ENCODE assay signal across 12 mouse cellular contexts in the genomic region with DNA sequence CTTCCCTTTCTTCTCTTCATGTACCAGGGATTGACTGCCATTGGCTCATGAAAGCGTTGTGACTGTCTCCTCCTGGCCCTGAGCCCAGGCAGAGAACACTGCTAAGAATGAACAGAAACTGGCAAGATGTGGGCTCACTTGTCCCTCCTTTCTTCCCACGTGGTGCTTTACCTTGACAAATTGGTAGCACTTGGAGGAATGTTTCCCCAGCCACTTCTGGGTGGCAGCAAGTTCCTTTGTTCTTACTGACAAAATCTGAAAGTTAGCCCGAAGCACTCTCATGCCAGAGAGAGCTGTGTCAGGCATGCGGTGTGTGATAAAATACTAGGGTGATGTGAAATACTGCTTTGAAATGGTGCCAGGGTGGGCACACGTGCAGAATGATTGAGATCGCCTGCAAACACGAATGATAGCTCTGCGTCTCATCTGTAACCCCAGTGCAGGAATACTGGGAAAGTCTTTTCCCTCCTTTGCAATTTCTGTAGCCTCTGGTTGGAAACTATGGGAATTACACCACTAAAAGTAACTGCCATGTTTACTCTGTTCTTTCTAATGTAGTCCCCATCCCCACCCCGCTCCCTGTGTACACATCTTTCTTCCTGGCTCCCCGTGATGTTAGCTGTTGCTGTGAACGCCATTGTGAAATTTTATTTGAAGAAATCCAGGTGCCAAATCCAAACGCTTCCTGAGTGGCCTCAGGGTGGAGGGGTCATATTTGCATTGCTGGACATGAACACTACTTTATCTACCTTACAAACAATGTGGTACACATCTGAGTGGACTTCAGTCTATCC.
DNase-seq lines count a peak whose midpoint lies in the region; ATAC-seq and TF ChIP-seq lines count a peak whose summit lies in the region.
"Had no signal": no experiment of that assay in that cellular context is flagged by ENCODE, and none has a peak within 500 bp of the region (broad histone marks: within the 10 kb centered on the region; RNA-seq: fewer than 3 reads in every experiment).

No protein-coding gene starts in this region.

- no peak overlapping the region for H3K4me2 ChIP-seq in liver, embryonic 14.5 days (ENCODE audit: low read depth)
- H3K4me2 ChIP-seq: embryonic facial prominence, embryonic 13.5 days; midbrain, embryonic 12.5 days; stomach, embryonic 15.5 days had no signal

- no peak for TF ChIP-seq EP300 in liver, embryonic 14.5 days (IDR thresholded peaks at IDR 0.05; ENCODE audit: low read depth)

- H3K27me3 ChIP-seq in liver, embryonic 14.5 days (ENCODE audit: control insufficient read depth, insufficient read depth, low read length) = no peaks in the 10 kb centered on the region
- H3K27me3 ChIP-seq: embryonic facial prominence, embryonic 13.5 days; stomach, embryonic 15.5 days had no signal

- 0 out of 2 replicates have a peak, but pooled peaks have one; percentile 37 for ATAC-seq in liver, embryonic 14.5 days (ENCODE audit: insufficient read depth)

- H3K27ac ChIP-seq in layer of hippocampus, adult 2 months = no peak overlapping the region
- no peak overlapping the region for H3K27ac ChIP-seq in liver, embryonic 14.5 days
- H3K27ac ChIP-seq: embryonic facial prominence, embryonic 13.5 days; midbrain, embryonic 12.5 days; stomach, embryonic 15.5 days had no signal

- peaks cover 0 to 6% of the 10 kb centered on the region in 2 experiments; a peak in 2 of 4 replicates for H3K4me1 ChIP-seq in liver, embryonic 14.5 days (replicated peaks; ENCODE audit: control insufficient read depth in 2 of 2, insufficient read depth in 2 of 2, low read length in 1 of 2)
- H3K4me1 ChIP-seq: embryonic facial prominence, embryonic 13.5 days; midbrain, embryonic 12.5 days had no signal

- no peak overlapping the region for H3K9ac ChIP-seq in liver, embryonic 14.5 days (replicated peaks)
- H3K9ac ChIP-seq: embryonic facial prominence, embryonic 13.5 days; midbrain, embryonic 12.5 days; stomach, embryonic 15.5 days had no signal

- TF ChIP-seq CTCF in layer of hippocampus, adult 2 months (conservative IDR thresholded peaks at IDR 0.05) = no peak
- no peak for TF ChIP-seq CTCF in liver, embryonic 14.5 days (IDR thresholded peaks at IDR 0.05; ENCODE audit: low read depth)

- WGBS in liver, embryonic 14.5 days (ENCODE audit: insufficient replicate concordance) = 52% methylated on average over 12 of the region's 12 CpGs

- no peak overlapping the region for H3K4me3 ChIP-seq in layer of hippocampus, adult 2 months
- no peak overlapping the region for H3K4me3 ChIP-seq in liver, embryonic 14.5 days (ENCODE audit: insufficient read depth in 1 of 2, low read depth in 2 of 2, low read length in 2 of 2)
- H3K4me3 ChIP-seq: embryonic facial prominence, embryonic 13.5 days; midbrain, embryonic 12.5 days; stomach, embryonic 15.5 days had no signal

- no peaks in the 10 kb centered on the region for H3K36me3 ChIP-seq in liver, embryonic 14.5 days (replicated peaks; ENCODE audit: control insufficient read depth, insufficient read depth, low read depth)
- H3K36me3 ChIP-seq: embryonic facial prominence, embryonic 13.5 days; midbrain, embryonic 12.5 days; stomach, embryonic 15.5 days had no signal

- peak; percentile 8 to 15 for DNase-seq in layer of hippocampus, adult 2 months (ENCODE audit: low spot score in 2 of 2)
- DNase-seq in layer of hippocampus, adult 9-10 months (ENCODE audit: low spot score) = no peak
- DNase-seq in frontal cortex, postnatal 10 days (ENCODE audit: low spot score in 2 of 2) = peak; percentile 19 to 37
- DNase-seq in liver, embryonic 14.5 days (ENCODE audit: low read depth in 3 of 3, low spot score in 3 of 3) = peak in 1 of 3 experiments; percentile 7
- peak; percentile 43 for DNase-seq in right cerebral cortex, postnatal 14 days
- no peak for DNase-seq in testis, postnatal 14 days (ENCODE audit: low spot score)
- DNase-seq in cerebellum, adult 9-11 months = no peak
- no peak for DNase-seq in kidney, adult 9 months
- DNase-seq: kidney, postnatal 14 days had no signal

- H3K9me3 ChIP-seq in liver, embryonic 14.5 days (ENCODE audit: control insufficient read depth, low read length) = no peaks in the 10 kb centered on the region
- H3K9me3 ChIP-seq: embryonic facial prominence, embryonic 13.5 days; midbrain, embryonic 12.5 days; stomach, embryonic 15.5 days had no signal

Comparison
In these comparisons a context has a peak if more than half of its experiments do, and no peak if none do; other contexts are left out.
1. DNase-seq: peak in layer of hippocampus, adult 2 months (2 of 2), frontal cortex, postnatal 10 days (2 of 2) and right cerebral cortex, postnatal 14 days (single experiment); none in layer of hippocampus, adult 9-10 months (single experiment), testis, postnatal 14 days (single experiment), cerebellum, adult 9-11 months (single experiment) and kidney, adult 9 months (single experiment).